Mouse (Mus musculus) forebrain, embryonic 14.5 days (tissue): ENCODE results near the gene Tmco1. TPM values are rescaled to one million over a fixed set of nuclear protein-coding genes. Genes with fewer than 3 reads are reported as not detected.
A peak's percentile ranks its signal among the peaks of the same experiment; 100 is the strongest.
"Not testable (repeated sequence)": the region's sequence is repeated elsewhere in the genome, so short reads cannot be mapped to it uniquely, and the experiment has no call there.

Experiments
- ATAC-seq: fragments of 200-750 bp; cut with Nextera tagmentation; 2 replicates; pipeline ENCODE4 v1.8.0; 2017; ENCODE audit warnings: mild to moderate bottlenecking, moderate library complexity
- DNase-seq: peaks from one replicate; pipeline ENCODE4 v3.0.0-alpha.2; 2015; ENCODE audit warnings: low spot score
- H3K27ac ChIP-seq: fragments of 300-500 bp; sonication (generic); 2 replicates; pipeline ENCODE4 v1.5.1; 2014; ENCODE audit warnings: low read depth, mild to moderate bottlenecking, control low read depth, low read length, moderate library complexity
- H3K27me3 ChIP-seq: fragments of 300-500 bp; sonication (generic); replicated peaks from 2 replicates; pipeline ENCODE4 v1.6.1; 2014; ENCODE audit warnings: low read length, control low read depth, mixed read lengths; ENCODE audit not compliant: control insufficient read depth, insufficient read depth
- H3K36me3 ChIP-seq: fragments of 300-500 bp; sonication (generic); 2 replicates; pipeline ENCODE4 v1.6.1; 2014; ENCODE audit warnings: low read length, control low read depth; ENCODE audit not compliant: control insufficient read depth, insufficient read depth
- H3K4me1 ChIP-seq: fragments of 300-500 bp; sonication (generic); 2 replicates; pipeline ENCODE4 v1.6.1; 2014; ENCODE audit warnings: antibody characterized with exemption, low read length, control low read depth; ENCODE audit not compliant: control insufficient read depth, insufficient read depth
- H3K4me2 ChIP-seq: fragments of 300-500 bp; sonication (generic); 2 replicates; pipeline ENCODE4 v1.6.1; 2014; ENCODE audit warnings: mild to moderate bottlenecking, control low read depth, low read length
- H3K4me3 ChIP-seq: fragments of 300-500 bp; sonication (generic); 2 replicates; pipeline ENCODE4 v1.5.1; 2014; ENCODE audit warnings: low read depth, low read length, control low read depth
- H3K9ac ChIP-seq: fragments of 300-500 bp; sonication (generic); 2 replicates; pipeline ENCODE4 v1.6.1; 2014; ENCODE audit warnings: mild to moderate bottlenecking, low read length, control low read depth, moderate library complexity
- H3K9me3 ChIP-seq: fragments of 300-500 bp; sonication (generic); replicated peaks from 2 replicates; pipeline ENCODE4 v1.6.1; 2016; ENCODE audit warnings: low read length, control low read depth, mixed read lengths; ENCODE audit not compliant: control insufficient read depth
- WGBS: fragments of 180-500 bp; shearing (Covaris S2); extraction: QIAGEN DNeasy Blood & Tissue Kit; methylation state at CpG from one replicate; pipeline ENCODE4 v1.1.7; 2014; 5-methylcytosine and 5-hydroxymethylcytosine counted together
- polyA plus RNA-seq: library from polyadenylated mRNA; unstranded; fragments of >200 nt; fragmentation: Nextera tagmentation; extraction: Ambion mirVana; gene quantifications from 2 replicates; pipeline ENCODE4 v1.2.1, GENCODE M21; 2014

The Tmco1 gene
- polyA plus RNA-seq, 1 experiment from 2014 or later: 81.7 TPM

- peak overlapping the region; percentile 2; the same call in 1 of the 2 replicates for H3K27ac ChIP-seq
- 54% methylated on average over 9 of the region's 9 CpGs for WGBS
- H3K27me3 ChIP-seq: no peaks in the 10 kb centered on the region; the same call in 1 of the 2 replicates
- no peak overlapping the region for H3K4me2 ChIP-seq
- H3K4me3 ChIP-seq: no peak overlapping the region
- H3K36me3 ChIP-seq: peaks cover 4% of the 10 kb centered on the region; the same call in 1 of the 2 replicates
- no peaks in the 10 kb centered on the region for H3K9me3 ChIP-seq
- DNase-seq: peak; percentile 72
- H3K9ac ChIP-seq: no peak overlapping the region
- peak; percentile 57 for ATAC-seq
- H3K4me1 ChIP-seq: no peaks in the 10 kb centered on the region
Observed at GRCm38 (mm10) chr1:167339177-167339781, 31.1 kb downstream of the Tmco1 start.

- WGBS: 2% methylated on average over 47 of the region's 47 CpGs
- peak overlapping the region; percentile 37 for H3K4me3 ChIP-seq
Observed at GRCm38 (mm10) chr1:167340111-167340787, 32.1 kb downstream of the Tmco1 start.

GRCm38 (mm10) chr1:167340910-167341528 is 32.8 kb downstream of the Tmco1 start:
- no peaks in the 10 kb centered on the region for H3K9me3 ChIP-seq
- H3K9ac ChIP-seq: no peak overlapping the region
- H3K4me1 ChIP-seq: no peaks in the 10 kb centered on the region
- no peak overlapping the region for H3K27ac ChIP-seq
- ATAC-seq (no peak), DNase-seq (no peak)
- H3K27me3 ChIP-seq: no peaks in the 10 kb centered on the region; the same call in 1 of the 2 replicates
- no peak overlapping the region for H3K4me2 ChIP-seq
- WGBS: 100% methylated on average over 3 of the region's 3 CpGs
- H3K4me3 ChIP-seq: no peak overlapping the region
- no peaks in the 10 kb centered on the region for H3K36me3 ChIP-seq

More at GRCm38 (mm10) chr1:167340111-167340787, 32.1 kb downstream of the Tmco1 start:
- ATAC-seq (peak; percentile 45), DNase-seq (peak; percentile 35)
- Histone ChIP-seq H3K36me3 (no peaks in the 10 kb centered on the region), H3K4me2 (peak overlapping the region; percentile 63), H3K27ac (no peak overlapping the region), H3K9me3 (no peaks in the 10 kb centered on the region), H3K4me1 (no peaks in the 10 kb centered on the region), H3K9ac (peak overlapping the region; percentile 59), H3K27me3 (no peaks in the 10 kb centered on the region; the same call in 1 of the 2 replicates)

- Histone ChIP-seq H3K36me3 (no peaks in the 10 kb centered on the region), H3K4me3 (no peak overlapping the region), H3K4me2 (no peak overlapping the region), H3K27me3 (no peaks in the 10 kb centered on the region; the same call in 1 of the 2 replicates), H3K4me1 (no peaks in the 10 kb centered on the region), H3K9ac (no peak overlapping the region), H3K27ac (no peak overlapping the region), H3K9me3 (no peaks in the 10 kb centered on the region)
- ATAC-seq: no peak
- WGBS: 89% methylated on average over 9 of the region's 10 CpGs
- DNase-seq: no peak
Observed at GRCm38 (mm10) chr1:167342831-167343230, 34.7 kb downstream of the Tmco1 start.

GRCm38 (mm10) chr1:167345994-167346520 is 37.9 kb downstream of the Tmco1 start:
- not testable (repeated sequence) for H3K4me3 ChIP-seq, H3K36me3 ChIP-seq, H3K9me3 ChIP-seq, H3K4me1 ChIP-seq, H3K4me2 ChIP-seq, ATAC-seq, H3K9ac ChIP-seq, H3K27ac ChIP-seq, DNase-seq, H3K27me3 ChIP-seq
- 94% methylated on average over 10 of the region's 10 CpGs for WGBS

GRCm38 (mm10) chr1:167349206-167349605 is 41.0 kb downstream of the Tmco1 start:
- not testable (repeated sequence) for H3K4me3 ChIP-seq, H3K4me1 ChIP-seq, H3K36me3 ChIP-seq, H3K27ac ChIP-seq, DNase-seq, H3K9me3 ChIP-seq, H3K4me2 ChIP-seq, H3K9ac ChIP-seq, H3K27me3 ChIP-seq, ATAC-seq
- 48% methylated on average over 3 of the region's 3 CpGs for WGBS

- peak within 1 kb of the TSS; percentile 81 for H3K9ac ChIP-seq
- under 1% methylated on average over 55 of the region's 55 CpGs for WGBS
- H3K4me2 ChIP-seq: peak within 1 kb of the TSS; percentile 82
- H3K4me1 ChIP-seq: no peaks in the 10 kb centered on the region
- no peaks in the 10 kb centered on the region for H3K9me3 ChIP-seq
- ATAC-seq (peak; percentile 98), DNase-seq (peak; percentile 88)
- no peaks in the 10 kb centered on the region for H3K27me3 ChIP-seq
- peak within 1 kb of the TSS; percentile 52; the same call in 1 of the 2 replicates for H3K27ac ChIP-seq
- peak within 1 kb of the TSS; percentile 68 for H3K4me3 ChIP-seq
- peaks cover 6% of the 10 kb centered on the region; the same call in 1 of the 2 replicates for H3K36me3 ChIP-seq
Observed at GRCm38 (mm10) chr1:167349815-167350596, 41.8 kb downstream of the Tmco1 start, which contains the start of gene Aldh9a1. Aldh9a1 (plus strand) TSS chr1:167349991.
